Mouse (Mus musculus) heart, adult 2 months (tissue): ENCODE data around the gene Ulbp1. TPM values are rescaled to one million over a fixed set of nuclear protein-coding genes. Genes with fewer than 3 reads are reported as not detected.
A peak's percentile ranks its signal among the peaks of the same experiment; 100 is the strongest.
"Not testable (repeated sequence)": the region's sequence is repeated elsewhere in the genome, so short reads cannot be mapped to it uniquely, and the experiment has no call there.

Source experiments
- DNase-seq, 2 experiments: peaks; one replicate each; pipeline ENCODE4 v3.0.0; 2021
- H3K27ac ChIP-seq: fragments of 200-600 bp; 2 replicates; pipeline ENCODE4 v1.8.1; 2022
- H3K27me3 ChIP-seq: fragments of 200-500 bp; 2 replicates; pipeline ENCODE4 v1.6.1; 2012; ENCODE audit warnings: mild to moderate bottlenecking, low read length, inconsistent platforms, mixed read lengths; ENCODE audit not compliant: control insufficient read depth, insufficient read depth
- H3K36me3 ChIP-seq: fragments of 200-500 bp; 2 replicates; pipeline ENCODE4 v1.6.1; 2012; ENCODE audit warnings: low read length, inconsistent platforms; ENCODE audit not compliant: control insufficient read depth, insufficient read depth
- H3K4me1 ChIP-seq: fragments of 200-500 bp; 2 replicates; pipeline ENCODE4 v1.6.1; 2011; ENCODE audit warnings: low read length; ENCODE audit not compliant: control insufficient read depth, insufficient read depth
- H3K4me3 ChIP-seq: fragments of 200-600 bp; 2 replicates; pipeline ENCODE4 v1.8.1; 2022
- H3K79me2 ChIP-seq: fragments of 200-500 bp; replicated peaks from 2 replicates; pipeline ENCODE4 v1.6.1; 2012; ENCODE audit warnings: mild to moderate bottlenecking, inconsistent platforms, low read length, moderate library complexity, mixed read lengths; ENCODE audit not compliant: control insufficient read depth, insufficient read depth
- H3K9ac ChIP-seq: fragments of 200-500 bp; 2 replicates; pipeline ENCODE4 v1.6.1; 2012; ENCODE audit warnings: low read depth, mild to moderate bottlenecking, control low read depth, inconsistent platforms, low read length, mixed read lengths
- CTCF ChIP-seq: fragments of 200-600 bp; IDR thresholded peaks from 2 replicates; pipeline ENCODE4 v1.8.1; 2022; ENCODE audit warnings: antibody characterized with exemption, mild to moderate bottlenecking, moderate library complexity
- EP300 ChIP-seq: fragments of 200-500 bp; IDR thresholded peaks from 2 replicates; pipeline ENCODE4 v1.6.1; 2011; ENCODE audit warnings: low read depth, low read length, control low read depth; ENCODE audit not compliant: insufficient read depth
- POLR2A ChIP-seq: fragments of 200-500 bp; IDR thresholded peaks from 2 replicates; pipeline ENCODE4 v1.6.1; 2011; ENCODE audit warnings: mild to moderate bottlenecking, low read depth, low read length, control low read depth; ENCODE audit not compliant: insufficient read depth
- WGBS: fragments of 180-500 bp; shearing (Covaris S2); methylation state at CpG from one replicate; pipeline ENCODE4 v1.1.7; 2018; 5-methylcytosine and 5-hydroxymethylcytosine counted together
- intact Hi-C: fragments of 180-260 bp; cut with DNase I; formaldehyde crosslinking; loops from one replicate; pipeline ENCODE4 v1.15.1; 2025
- polyA plus RNA-seq: library from polyadenylated mRNA; depleted of rRNA; stranded (reverse); fragments of >200 nt; gene quantifications from 2 replicates; pipeline ENCODE4 v1.2.3, GENCODE M21; 2012
- total RNA-seq, 2 experiments: library from RNA; stranded (reverse); gene quantifications; 2 replicates each; pipeline ENCODE4 v1.2.3; 2021

Ulbp1 gene
- total and polyA plus RNA-seq, 3 experiments, result 0.64 to 2.6 (median 2.3) TPM

- Histone ChIP-seq H3K27me3 (no peaks in the 10 kb centered on the region), H3K79me2 (no peaks in the 10 kb centered on the region), H3K4me3 (peak overlapping the region; percentile 21), H3K36me3 (no peaks in the 10 kb centered on the region), H3K4me1 (peaks cover 3% of the 10 kb centered on the region), H3K27ac (no peak overlapping the region), H3K9ac (no peak overlapping the region)
- no peak for TF ChIP-seq EP300
- TF ChIP-seq CTCF, result no peak
- no peak for TF ChIP-seq POLR2A
- intact Hi-C loops, result loop anchor here (1.0 kb wide), 1 partner anchor 130 kb away; no protein-coding TSS in a partner anchor
- DNase-seq, result no peak
- 3% methylated on average over 7 of the region's 7 CpGs for WGBS
Observed at GRCm38 (mm10) chr10:7470457-7470856, 3.0 kb downstream of the Ulbp1 start.

GRCm38 (mm10) chr10:7469716-7470414 is 3.6 kb downstream of the Ulbp1 start:
- intact Hi-C loops, result loop anchor here (1.0 kb wide), 1 partner anchor 130 kb away; no protein-coding TSS in a partner anchor
- H3K4me1 ChIP-seq, H3K27me3 ChIP-seq, H3K79me2 ChIP-seq, H3K27ac ChIP-seq, H3K9ac ChIP-seq, H3K36me3 ChIP-seq: not testable (repeated sequence)
- DNase-seq, result peak; percentile 57 to 75
- H3K4me3 ChIP-seq, result peak overlapping the region; percentile 21
- peak; percentile 81 for TF ChIP-seq CTCF
- WGBS, result 0% methylated on average over 7 of the region's 7 CpGs

- TF ChIP-seq CTCF, result peak; percentile 23
- no peak for TF ChIP-seq EP300
- TF ChIP-seq POLR2A, result no peak
- DNase-seq, result no peak
- H3K27ac ChIP-seq, result no peak overlapping the region
- no peaks in the 10 kb centered on the region for H3K79me2 ChIP-seq
- H3K4me3 ChIP-seq, result no peak overlapping the region
- H3K4me1 ChIP-seq, result no peaks in the 10 kb centered on the region
- intact Hi-C loops, result no loop called here
- no peak overlapping the region for H3K9ac ChIP-seq
- no peaks in the 10 kb centered on the region for H3K36me3 ChIP-seq
- no peaks in the 10 kb centered on the region for H3K27me3 ChIP-seq
- 58% methylated on average over 3 of the region's 3 CpGs for WGBS
Observed at GRCm38 (mm10) chr10:7462006-7462405, 11.4 kb downstream of the Ulbp1 start.

GRCm38 (mm10) chr10:7438928-7439327 is 34.5 kb downstream of the Ulbp1 start:
- H3K36me3 ChIP-seq, result no peaks in the 10 kb centered on the region
- no peak overlapping the region for H3K4me3 ChIP-seq
- no peak for DNase-seq
- H3K27ac ChIP-seq, result no peak overlapping the region
- no peak for TF ChIP-seq POLR2A
- no peak for TF ChIP-seq CTCF
- TF ChIP-seq EP300, result no peak
- intact Hi-C loops, result loop anchor here (10.0 kb wide), 1 partner anchor 204 kb away; no protein-coding TSS in a partner anchor
- no peak overlapping the region for H3K9ac ChIP-seq
- no peaks in the 10 kb centered on the region for H3K79me2 ChIP-seq
- H3K27me3 ChIP-seq, result no peaks in the 10 kb centered on the region
- WGBS, result 60% methylated on average over 2 of the region's 2 CpGs
- no peaks in the 10 kb centered on the region for H3K4me1 ChIP-seq

- Histone ChIP-seq H3K4me3 (no peak overlapping the region), H3K9ac (no peak overlapping the region)
Observed at GRCm38 (mm10) chr10:7393143-7394035, 80.0 kb downstream of the Ulbp1 start.

More at GRCm38 (mm10) chr10:7393143-7394035, 80.0 kb downstream of the Ulbp1 start:
- Histone ChIP-seq H3K4me1 (no peaks in the 10 kb centered on the region), H3K36me3 (no peaks in the 10 kb centered on the region), H3K27me3 (peaks cover 7% of the 10 kb centered on the region), H3K27ac (no peak overlapping the region), H3K79me2 (no peaks in the 10 kb centered on the region)
- intact Hi-C loops, result no loop called here
- TF ChIP-seq CTCF (no peak), EP300 (no peak), POLR2A (no peak)
- peak in 1 of 2 experiments; percentile 17 for DNase-seq
- 9% methylated on average over 54 of the region's 55 CpGs for WGBS
